Mouse (Mus musculus) liver, adult 2 months (tissue): Measurements from ENCODE around the gene Spats2.

Experiments
- CTCF ChIP-seq: fragments of 200-500 bp; IDR thresholded peaks from 2 replicates; pipeline ENCODE4 v1.5.1; 2011; ENCODE audit warnings: low read depth, low read length, control low read depth
- POLR2A ChIP-seq: fragments of 200-500 bp; IDR thresholded peaks from 2 replicates; pipeline ENCODE4 v1.6.1; 2011; ENCODE audit warnings: low read length, control low read depth; ENCODE audit not compliant: insufficient read depth; ENCODE audit errors: extremely low read depth

GRCm38 (mm10) chr15:99120814-99121213 lies 4.9 kb upstream of the Spats2 start:
- no peak for TF ChIP-seq CTCF
- TF ChIP-seq POLR2A, result no peak
